Mouse (Mus musculus): Measurements from ENCODE around the gene Pbx1. TPM values are rescaled to one million over a fixed set of nuclear protein-coding genes. Genes with fewer than 3 reads are reported as not detected.

Pbx1 gene
- total RNA-seq, 2 experiments from 2014 or later = 27.0 to 32.2 TPM

DNA sequence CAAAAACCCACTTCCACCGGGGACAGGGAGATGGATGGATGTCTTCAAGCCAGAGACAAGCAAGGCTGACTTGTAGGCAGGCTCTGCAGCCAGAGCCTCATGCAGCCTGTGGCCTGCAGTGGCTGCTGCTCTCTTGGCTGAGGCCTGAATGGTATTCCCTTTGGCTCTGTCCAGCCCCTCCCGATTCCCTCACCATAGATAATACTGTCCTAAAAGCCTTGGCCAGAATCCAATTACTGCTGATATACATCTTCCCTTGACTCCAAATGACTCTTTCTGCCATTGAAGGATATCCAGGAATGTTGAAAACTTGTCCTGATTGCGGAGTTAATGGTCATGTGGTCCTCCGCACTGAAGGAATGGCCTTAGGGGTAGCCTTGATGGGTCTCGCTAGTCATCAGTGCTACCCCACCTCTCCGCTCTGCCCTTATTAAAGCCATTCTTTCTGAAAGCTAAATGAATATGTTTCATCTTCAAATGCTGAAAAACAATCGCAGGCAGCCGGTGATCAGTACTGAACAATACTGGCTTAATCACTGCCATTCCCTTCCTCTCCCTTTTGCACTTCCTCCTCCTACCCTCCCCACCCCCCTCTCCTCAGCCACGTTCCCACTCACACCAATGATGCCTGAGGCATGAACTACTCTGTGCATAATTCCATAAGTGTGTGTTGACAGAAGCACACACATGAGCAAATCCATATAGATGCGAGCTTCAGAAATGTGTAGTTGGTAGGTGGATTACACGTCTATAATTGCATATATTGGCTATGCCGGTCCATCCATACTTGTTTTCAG, 166.3 kb downstream of the Pbx1 start:
- DNase-seq = no peak

DNA sequence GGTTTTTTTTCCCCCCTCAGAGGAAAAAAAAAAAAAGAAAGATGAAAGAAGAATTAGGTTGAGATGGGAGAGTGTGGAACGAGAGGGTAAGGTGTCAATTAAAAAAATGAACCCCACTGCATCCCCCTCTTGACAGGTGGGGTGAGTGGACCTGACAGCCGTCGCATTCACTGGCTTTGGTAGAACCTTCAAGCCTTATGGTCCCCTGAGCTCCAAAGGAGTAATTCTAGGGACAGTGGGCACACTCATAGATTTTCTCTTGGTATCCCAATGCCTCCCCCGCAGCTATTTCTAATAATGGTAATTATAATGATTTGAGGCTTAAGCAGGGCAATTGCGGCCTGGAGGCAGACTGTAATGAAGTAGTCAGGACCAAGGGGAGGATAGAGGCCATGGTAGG, 167.0 kb downstream of the Pbx1 start:
- DNase-seq = no peak

DNA sequence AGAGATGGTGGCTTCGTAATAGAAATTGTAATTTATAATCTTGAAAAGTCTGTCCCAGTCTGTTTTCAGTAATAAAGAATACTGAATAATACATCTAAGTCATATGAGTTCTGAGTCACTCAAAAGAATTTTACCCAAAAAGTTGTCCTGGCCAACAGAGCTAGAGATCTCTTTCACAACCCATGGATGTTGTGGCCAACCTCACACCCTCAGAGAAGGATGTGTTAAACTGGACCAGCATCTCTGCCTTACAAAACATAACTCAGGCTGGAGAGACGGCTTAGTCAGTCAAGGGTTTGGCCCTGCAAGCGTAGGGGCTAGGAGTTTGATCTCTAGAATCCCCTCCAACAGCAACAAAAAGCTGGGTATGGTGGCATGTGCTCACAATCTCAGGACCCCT, 171.7 kb downstream of the Pbx1 start:
- no peak for DNase-seq

DNA sequence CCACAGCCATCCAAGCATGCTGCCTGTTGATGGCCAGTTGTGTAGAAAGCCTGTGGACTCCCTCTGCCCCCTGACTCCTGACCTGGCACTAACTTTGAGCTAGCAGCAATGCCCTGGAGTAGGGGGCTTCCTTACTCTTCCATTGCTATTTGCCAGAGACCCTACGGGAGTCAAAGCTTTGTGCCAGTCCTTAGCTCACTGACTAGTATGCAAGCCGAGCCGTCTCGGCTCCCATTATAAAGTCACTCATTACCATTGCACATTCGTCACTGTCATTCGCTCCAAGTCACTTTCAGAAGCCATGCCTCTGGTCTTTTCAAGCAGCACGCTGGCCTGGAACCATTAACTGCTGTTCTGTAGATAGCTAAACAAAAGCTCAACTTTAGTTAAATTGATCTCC, 173.2 kb downstream of the Pbx1 start:
- DNase-seq = no peak

DNA sequence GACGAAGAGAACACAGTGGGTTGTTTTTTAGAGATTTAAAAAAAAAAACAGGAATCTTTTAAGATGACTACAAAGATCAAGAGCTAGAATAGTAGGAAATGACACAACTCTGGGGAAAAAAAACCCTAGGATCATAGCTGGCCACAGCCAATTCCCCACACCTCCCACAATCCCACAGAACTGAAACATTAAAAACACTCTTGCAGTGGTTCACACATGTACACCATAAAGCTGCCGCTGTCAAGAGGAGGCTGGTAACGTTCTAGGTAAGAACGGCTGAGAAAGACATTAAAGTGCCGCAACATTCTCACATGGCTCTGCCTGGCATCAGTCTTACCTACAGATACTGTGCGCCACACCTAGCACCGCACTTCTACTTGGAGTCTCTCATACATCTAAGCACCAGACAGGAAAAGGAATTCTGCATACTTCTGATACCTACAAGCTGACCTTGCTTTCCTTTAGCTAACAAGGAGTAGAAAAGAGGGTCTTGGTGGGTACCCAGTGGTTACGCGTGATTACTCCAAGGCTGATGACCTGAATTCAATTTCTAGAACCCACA, 176.6 kb downstream of the Pbx1 start:
- no peak for DNase-seq

DNA sequence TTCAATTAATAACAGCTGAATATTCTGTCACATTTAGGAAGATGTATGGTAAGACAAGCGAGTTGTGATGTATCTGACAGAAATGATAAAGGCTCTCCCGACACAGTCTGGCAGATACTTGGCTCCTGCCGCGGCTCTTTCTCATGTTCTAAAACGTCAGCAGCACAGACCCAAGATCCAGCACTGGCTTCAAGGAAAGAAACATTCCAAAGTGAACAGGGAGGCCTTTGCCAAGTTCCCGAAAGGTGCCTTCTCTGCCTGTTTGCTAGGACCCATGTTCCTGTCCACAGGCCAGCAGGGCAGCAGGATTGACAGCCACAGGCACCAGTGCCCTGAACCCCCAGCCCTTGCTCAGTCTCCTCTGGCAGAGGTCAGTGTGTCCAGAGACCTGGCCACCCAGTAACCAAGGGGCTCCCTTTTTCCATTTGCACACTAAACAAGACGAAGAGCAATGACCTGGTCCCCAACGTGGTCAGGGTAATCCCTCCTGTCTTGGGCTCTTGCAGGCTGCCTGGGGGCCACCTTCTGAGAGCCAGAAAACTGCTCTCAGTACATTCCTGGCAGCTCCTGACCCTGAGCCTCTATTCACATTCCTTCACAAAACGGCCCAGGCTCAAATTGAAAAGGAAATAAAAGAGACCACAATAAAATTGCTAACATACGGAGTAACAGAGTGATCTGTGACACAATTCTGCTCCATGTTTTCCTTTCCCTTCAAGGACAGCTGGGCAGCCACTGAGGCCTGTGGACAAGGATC, 184.9 kb downstream of the Pbx1 start:
- peak; percentile 7 for DNase-seq

DNA sequence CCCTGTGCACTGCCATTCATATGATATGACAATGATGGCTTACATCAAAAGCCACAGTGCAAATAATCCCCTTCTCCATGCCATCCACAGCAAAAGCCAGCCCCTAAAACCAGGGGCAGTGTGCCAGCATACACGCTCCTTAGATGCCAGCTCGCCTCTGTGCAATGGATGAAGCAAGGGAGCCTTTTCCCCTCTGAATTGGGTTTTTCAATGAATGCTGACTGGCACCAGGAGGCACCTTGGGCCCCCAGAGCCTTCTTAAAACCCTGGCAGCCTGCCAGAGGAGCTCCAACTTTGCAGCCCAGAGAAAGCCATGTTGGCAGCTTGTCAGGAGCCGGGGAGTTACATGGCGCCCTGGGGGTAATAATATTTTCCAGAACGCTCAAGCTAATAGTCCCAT, 186.5 kb downstream of the Pbx1 start:
- DNase-seq = peak; percentile 29

DNA sequence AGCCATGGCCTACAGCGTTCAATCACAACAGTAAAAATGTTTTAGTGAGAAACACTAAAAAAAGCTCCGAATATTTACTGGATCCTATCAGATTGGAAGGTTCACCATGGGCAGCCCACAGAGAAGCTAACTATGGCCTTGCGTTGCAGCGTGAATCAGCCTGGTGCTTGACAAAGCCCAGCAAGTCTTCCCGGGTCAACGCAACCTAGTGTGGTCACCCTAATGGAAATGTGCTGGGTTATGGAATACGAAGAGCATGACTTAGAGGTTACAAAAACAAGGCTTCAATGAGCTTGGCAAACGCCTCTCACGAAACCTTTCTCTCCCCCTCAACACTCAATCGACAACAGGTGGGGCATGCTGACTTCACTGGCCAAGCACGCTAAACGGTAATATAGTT, 188.3 kb downstream of the Pbx1 start:
- DNase-seq = no peak

DNA sequence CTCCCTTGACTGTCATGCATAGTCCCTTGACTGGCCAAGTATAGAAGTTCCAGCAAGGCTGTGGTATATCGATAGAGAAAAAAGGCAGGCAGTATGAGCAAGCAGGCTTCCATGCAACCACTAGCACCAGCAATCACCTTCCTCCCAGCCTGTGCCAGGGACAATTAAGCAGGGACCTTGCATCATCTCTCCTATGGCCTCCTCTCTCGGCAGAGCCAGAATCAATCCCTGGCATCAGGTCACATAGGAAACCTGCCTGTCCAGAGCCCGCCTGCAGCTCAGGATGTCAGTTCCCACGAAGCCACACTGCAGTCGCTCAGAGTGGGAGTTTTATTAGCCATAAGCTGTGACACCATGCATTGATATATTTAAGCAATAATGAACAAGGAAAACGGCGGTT, 189.0 kb downstream of the Pbx1 start:
- no peak for DNase-seq

DNA sequence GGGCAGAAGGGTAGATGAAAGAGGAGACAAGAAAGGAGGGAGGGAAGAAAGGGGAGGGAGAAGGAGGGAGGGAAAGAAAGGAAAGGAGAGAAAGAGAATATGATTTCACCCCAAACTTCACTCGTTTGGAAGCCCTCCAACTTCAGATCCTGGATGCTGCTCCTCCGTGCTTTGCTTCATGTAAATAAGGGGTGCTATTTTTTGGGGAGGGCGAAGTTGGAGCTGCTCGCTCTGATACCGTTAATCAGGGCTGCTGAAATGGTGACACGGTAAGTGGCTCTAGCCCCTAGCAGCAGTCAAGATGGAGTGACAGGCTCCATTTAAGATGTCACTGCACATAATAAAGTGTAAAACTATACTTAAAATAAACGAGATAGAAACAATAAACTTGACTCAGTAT, 190.8 kb downstream of the Pbx1 start:
- DNase-seq = no peak

DNA sequence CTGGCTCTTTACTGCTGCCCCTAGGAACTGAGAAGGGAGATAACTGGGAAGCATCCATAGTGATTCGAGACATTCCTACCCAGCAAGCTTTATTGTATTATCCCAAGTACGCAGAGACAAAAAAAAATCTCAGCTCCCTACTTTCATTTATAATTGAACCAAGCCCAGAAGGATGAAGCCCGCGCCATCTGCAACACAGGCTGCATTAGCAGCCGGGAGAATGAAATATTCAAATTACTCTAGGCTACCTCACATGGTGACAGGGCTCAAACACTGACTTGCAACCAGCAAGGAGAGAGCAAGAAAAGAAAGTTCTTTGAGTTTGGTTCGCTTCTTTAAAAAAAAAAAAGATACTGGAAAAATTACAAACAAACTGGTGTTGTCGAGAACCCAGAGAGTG, 191.2 kb downstream of the Pbx1 start:
- DNase-seq = no peak

DNA sequence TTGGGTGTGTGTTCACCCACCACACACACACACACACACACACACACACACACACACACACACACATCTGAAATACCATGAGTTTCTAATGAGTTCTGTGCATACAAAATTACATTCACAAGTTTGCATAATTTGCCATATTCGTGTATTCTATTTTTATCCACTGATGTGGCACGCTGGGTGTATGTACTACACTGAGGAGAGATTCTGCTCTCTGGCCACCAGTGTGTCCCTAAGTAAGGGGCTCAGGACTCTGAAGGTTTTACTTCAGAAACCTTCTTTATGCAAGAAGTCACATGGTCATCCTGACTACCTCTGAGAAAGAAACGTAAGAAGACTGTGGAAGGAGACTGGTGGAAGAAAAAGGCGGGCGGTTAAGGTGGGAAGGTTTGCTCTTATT, 191.7 kb downstream of the Pbx1 start:
- DNase-seq = no peak

DNA sequence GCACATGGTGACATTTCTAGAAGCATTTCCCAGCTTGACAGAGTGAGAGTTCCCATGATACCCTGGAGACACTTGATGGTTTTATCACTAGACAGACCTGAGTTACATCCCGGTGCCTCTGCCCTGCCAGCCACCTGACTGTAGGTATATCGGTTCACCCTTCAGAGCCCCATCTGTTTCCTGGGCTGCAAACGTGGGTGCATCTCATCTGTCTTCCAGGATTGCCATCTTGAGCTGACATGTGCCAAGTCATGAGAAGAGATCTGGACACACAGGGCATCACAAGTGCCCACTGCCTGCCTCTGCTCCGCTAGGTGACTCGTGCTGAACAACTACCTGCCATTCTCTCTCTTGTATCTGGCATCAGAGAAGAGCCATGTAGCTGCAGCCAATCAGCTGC, 196.0 kb downstream of the Pbx1 start:
- no peak for DNase-seq

DNA sequence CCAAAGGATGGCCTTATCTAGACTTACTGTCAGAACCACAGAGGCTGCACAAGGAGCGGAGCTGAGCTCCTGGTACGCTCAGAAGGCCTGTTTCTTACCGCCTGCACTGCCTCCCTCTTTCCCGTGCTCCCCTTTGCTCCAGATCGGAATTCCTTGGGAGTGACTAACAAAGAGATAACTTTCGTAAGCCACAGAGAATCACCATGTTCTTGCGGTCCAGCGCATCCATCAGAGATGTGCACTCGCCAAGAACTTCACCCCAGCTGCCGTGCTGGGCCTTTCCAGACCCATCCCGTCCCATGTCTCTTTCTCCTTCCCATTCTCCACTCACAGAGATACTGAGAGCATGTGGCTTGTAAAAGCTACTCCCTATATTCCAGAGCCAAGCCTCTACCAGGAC, 197.7 kb downstream of the Pbx1 start:
- DNase-seq = no peak

DNA sequence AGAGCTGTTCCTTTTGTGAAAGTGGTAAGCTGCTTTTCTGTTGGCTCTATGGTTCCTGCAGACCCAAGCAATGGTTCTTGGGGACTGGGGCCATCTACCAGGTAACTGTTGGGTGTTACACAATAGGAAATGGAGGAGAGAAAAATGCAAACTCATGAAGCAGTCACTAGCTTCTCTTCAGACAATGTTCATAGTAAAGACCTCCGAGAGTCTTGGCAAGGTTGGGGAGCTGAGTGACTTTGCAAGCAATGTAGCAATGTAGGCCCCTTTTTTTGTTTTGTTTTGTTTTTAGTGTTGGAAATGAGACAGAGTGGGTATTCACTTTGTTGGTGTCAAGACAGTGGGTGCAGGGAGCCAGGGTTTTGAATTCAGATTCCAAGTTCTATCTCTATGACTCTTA, 198.9 kb downstream of the Pbx1 start:
- no peak for DNase-seq

DNA sequence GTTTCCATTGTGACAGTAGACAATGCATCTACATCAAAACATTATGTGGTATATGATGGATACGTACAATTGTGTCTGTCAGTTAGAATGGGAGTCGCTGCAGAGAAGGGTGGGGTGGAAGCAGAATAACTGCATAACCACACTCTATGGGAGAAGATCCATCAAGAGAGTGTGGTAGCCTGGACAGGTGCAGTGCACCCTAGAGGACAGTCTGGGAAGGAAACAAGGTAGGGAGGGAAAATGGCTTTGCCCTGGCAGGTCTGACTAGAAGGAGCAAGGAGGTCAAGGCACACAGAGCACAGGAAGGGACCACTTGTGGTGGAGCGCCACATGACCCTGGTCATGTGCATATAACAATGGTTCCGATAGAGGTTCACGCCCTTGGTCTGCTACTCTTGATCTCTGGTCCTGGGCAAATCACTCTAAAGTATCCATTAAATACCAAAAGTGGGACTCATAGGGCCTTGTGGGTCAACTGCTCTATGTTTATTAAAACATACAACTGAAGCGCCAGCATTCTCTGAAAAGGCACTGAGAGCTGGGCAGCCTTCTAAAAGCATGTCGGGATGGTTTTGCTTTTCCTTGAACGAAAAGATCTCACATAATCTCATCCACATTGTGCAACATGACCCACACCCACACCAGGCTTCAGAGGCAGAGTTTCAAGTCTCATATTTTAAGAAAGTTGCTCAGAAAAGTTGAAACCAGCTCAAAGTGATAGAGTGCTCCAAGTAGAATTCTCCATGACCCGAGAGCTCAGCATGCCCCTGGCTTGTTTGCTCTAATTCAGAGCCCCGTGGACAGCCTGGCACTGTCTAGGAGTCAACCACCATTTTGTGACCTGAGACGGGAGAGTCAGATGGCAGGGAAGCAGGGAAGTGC, 200.3 kb downstream of the Pbx1 start:
- no peak for DNase-seq

DNA sequence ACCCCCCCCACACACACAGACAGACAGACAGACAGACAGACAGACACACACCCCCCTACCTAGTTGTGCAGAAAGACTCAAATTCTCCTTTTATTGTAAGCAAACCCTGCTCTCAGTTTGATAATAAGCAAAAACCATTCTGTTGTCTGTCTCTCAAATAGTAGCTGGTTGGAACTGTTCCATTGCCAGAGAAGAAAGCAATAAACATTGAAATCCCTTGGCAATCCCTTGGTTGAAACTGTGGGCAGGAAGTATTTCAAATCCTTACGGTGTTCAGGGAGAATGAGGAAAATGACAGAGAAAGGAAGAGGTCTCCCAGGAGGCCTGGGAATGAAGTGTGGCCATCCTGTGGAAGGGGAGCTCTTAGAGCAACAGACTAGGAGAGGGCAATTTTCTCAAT, 201.2 kb downstream of the Pbx1 start:
- no peak for DNase-seq

DNA sequence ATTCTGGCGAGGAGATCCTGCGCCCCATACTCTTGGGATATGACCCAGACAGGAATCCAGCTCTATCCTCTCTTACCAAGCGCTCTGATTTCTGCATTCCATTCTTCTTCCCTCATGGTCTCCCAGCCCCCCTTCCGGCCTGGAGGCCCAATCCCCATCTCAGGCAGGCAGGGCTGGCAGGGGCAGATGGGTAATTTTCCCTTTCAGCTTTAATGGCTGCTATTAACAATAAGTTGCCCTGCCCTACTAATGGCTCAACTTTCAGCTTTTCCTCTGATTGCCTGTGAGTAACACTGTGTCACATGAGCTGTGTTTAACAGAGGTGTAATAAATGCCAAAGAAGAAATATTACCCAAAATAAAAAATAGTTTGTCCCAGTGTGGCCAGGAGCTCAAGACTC, 201.9 kb downstream of the Pbx1 start:
- DNase-seq = no peak

DNA sequence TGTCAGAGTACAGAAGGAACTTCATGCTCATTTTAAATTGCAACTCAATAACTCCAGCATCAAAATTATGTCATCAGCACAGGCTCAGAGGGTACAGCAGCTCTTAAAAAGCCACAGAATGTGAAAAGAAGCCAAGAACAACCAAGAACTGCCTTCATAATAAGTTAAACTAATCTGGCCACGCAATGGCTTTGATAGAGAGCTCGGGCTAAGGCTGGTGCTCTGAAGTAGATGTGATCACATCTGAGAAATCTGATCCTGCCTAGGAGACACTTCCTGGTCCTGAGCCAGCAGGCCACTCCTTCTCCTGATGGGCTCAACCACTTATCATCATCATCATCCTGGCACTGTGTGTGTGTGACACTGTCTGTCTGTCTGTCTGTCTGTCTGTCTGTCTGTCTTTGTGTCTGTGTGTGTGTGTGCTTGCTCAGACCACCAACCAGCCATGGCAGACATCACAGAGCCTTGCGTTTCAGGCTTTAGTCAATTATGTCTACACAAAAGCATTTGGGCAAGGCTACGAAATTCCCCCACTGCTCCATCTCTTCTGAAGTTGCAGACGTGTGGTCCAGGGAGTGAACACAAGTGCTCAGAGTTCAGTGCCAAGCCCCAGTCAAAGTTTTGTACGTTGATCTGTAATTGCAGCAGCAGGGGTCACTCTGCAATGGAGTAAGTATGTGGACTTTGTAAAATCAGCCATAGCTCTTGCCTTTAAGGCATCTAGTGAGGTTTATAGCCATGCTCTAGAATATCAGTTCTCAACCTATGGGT, 203.1 kb downstream of the Pbx1 start:
- no peak for DNase-seq

DNA sequence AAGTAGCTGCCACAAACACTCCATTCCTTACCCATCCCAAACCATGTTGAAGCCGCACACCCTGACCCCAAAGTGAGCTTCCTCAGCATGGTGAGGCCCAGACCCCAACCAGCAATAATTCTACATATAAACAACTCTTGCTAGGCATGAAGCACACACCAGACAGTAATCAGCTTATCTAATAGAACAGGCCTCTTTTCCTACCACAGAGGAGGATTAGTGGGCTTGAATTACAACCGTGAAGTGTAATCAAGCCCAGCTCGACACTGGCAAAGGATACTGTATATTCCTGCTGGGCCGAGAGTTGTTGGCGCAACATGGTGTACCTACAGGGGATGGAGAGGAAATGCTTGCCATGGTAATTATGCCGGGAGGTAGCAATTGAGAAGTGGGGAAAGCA, 205.9 kb downstream of the Pbx1 start:
- no peak for DNase-seq

DNA sequence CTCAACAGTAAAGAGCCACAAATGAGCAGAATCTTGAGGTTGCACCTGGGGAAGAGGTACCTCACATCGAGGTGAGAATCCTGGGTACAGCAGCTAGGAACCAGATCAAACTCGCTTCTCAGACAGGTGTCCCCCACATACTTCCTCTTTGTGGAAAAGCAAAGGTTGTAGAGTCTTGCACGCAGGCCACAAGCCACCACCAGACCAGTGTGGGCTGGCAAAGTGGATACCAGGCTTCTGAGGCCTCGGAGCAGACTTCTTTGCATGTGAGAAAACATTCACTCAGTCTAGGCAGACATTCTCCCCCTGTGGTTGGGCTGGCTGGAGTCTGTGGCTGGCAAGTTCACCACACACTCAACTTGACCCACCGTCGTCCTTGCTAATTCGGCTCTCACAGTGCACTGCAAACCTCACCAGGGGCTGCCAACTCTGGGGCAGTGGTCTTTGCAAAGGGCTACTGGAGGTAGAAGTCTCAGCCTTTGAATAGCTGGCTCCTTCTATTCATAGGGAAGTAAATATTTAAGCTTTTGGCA, 206.4 kb downstream of the Pbx1 start:
- DNase-seq = no peak

DNA sequence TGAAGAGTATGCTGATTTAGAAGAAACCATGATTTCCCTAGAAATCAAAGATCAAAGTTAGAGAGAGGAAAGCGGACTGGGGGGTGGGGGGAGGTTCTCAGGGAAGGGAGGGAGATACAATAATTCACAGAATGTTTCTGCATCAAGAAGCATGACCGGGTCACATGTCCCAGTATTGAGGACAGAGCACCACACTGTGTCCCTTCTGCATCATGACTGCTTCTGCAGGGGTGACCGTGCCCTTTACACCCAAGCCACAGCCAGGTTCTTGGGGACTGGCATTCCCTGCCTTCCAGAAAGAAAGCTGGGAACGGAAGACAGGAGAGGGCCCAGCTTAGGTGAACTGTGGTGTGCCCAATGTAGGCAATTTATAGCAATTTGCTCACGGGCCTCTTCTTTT, 207.9 kb downstream of the Pbx1 start:
- DNase-seq = no peak

All from gastrocnemius, postnatal 10 days (tissue).